Mouse (Mus musculus) retina, adult 2 months (tissue): Measurements from ENCODE around the gene Trp53bp2.

Experiments used
- DNase-seq: peaks from one replicate; pipeline ENCODE4 v3.0.0-alpha.2; 2012; ENCODE audit warnings: low read depth, low spot score

Trp53bp2 gene

DNA sequence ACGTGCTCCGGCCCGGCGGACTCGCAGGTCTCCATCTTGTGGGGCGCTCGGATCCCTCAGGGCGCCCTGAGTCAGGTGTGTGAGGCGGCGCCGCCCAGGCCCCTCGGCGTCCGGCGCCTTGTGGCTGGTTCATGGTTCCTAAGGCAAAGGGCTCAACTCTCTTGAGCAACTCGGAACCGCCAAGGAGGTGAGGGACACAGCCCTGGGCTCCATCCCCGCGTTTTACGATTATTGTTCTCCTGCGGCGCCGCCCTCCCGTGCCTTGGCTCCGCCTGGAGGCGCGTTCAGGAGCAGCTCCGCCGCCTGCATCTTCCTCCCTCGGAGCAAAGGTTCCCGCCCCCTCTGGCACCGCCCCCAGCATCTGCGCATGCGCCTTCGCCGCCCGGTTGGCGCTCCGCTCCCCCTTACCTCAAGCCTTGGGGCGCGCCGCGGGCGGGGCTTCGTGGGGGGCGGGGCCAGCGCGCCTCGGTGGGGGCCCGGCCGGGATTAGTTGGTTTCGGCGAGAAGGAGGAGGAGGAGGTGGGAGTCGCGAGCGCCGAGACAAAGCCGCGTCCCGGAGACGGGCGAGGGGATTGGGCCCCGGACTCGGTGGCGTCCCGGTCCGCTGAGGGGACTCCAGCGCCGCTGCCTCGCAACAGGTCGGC lies at the start of gene Trp53bp2:
TSS of gene Trp53bp2 (plus strand) at position 489 of the 644 bp plus-strand sequence.
- DNase-seq = peak; percentile 95

- DNase-seq = no peak
These were observed 46.3 kb upstream of the Trp53bp2 start for GRCm38 (mm10) chr1:182362703-182363102.

- no peak for DNase-seq
These were observed 45.1 kb upstream of the Trp53bp2 start for GRCm38 (mm10) chr1:182363683-182364404.

DNA sequence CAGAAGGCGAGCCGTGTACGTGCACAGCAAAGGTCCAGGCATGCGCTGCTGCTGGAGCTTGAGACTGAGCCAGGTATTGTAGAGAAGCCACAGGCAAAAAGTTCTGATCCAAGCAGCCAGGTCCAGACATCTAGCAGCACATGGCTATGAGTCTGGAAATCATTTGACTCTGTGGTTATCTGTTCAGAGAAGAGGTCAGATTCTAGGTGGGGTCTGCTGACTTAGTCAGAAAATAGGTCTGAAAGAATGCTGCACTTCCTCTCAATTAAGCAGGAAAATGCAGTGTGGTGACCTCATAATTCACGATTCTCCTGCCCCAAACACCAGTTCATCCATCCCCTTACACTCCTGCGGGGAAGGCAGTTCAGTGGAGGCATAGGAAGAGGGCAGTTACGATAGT lies 40.7 kb upstream of the Trp53bp2 start:
- DNase-seq = no peak

GRCm38 (mm10) chr1:182368782-182369181 lies 40.2 kb upstream of the Trp53bp2 start:
- DNase-seq = no peak

GRCm38 (mm10) chr1:182369435-182369834 lies 39.5 kb upstream of the Trp53bp2 start:
- no peak for DNase-seq

- no peak for DNase-seq
These were observed 37.1 kb upstream of the Trp53bp2 start for GRCm38 (mm10) chr1:182371891-182372290.

- DNase-seq = peak; percentile 37
These were observed 32.8 kb upstream of the Trp53bp2 start for GRCm38 (mm10) chr1:182376221-182376620.

DNA sequence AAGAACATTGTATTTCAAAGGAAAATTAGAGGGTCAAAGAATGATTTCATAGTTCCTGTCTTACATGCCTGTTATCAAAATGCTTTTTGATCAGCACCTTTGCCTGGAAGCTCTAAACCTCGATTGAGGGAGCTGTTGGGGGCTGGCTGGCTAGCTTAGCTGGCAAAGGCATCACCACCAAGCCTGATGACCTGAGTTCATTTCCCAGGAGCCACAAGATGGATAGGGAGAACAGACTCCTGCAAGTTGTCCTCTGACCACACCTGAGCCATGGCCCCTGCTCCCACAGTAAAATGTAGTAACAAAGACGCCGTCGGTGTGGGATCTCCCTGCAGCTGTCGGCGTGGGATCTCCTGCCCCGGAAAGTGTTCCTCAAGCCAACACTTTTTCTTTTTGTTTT lies 32.1 kb upstream of the Trp53bp2 start:
- no peak for DNase-seq

DNA sequence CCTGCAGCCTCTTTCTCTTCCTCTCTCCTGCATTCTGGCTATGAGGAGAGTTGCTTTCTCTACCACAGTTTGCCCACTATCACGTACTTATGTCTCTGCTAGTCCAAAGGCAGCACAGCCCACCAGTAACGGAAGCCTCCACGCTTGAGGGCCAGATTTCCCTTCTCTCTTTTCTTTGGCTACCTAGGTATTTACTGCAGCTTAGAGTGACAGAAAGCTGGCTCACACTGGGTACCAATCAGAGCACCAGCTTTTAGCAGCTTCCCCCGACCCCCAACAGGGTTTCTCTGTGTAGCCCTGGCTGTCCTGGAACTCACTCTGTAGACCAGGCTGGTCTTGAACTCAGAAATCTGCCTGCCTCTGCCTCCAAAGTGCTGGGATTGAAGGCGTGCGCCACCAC lies 31.5 kb upstream of the Trp53bp2 start:
- no peak for DNase-seq

GRCm38 (mm10) chr1:182378205-182378835 lies 30.7 kb upstream of the Trp53bp2 start:
- DNase-seq = no peak

- DNase-seq = no peak
These were observed 30.1 kb upstream of the Trp53bp2 start for GRCm38 (mm10) chr1:182378876-182379275.

DNA sequence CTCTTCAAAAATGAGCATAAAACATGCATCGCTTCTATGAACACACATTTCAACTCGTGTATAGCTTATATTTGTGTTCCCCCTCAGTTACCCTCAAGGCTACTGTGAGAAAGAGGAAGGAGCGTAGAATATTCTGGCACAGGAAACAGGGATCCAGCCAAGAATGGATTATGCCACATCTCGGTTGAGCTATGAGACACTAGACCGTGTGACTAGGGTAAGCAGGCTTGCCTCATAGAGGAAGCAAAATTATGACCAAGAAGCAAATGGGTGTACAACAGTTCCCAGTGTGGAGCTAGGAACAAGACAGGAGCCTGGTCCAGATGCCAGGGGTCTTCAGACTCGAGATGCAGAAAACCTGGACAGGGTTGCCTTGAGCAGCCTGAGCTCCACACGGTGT lies 28.3 kb upstream of the Trp53bp2 start:
- DNase-seq = no peak

DNA sequence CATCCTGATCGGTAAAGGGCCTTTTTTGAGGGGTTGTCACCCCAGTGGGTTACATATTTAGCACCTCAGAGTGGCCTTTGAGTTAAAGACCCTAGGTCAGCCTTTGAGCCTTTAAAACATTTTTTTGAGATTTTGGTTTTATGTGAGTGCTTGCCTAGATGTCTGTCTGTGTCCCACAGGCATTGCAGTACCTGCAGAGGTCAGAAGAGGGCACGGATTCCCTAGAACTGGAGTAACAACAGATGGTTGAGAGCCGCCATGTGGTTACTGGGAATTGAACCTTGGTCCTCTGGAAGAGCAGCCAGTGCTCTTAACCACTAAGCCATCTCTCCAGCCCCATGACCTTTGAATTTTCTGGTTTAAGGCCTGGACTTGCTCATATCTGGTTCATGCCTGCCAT lies 27.6 kb upstream of the Trp53bp2 start:
- DNase-seq = no peak

GRCm38 (mm10) chr1:182383096-182383495 lies 25.9 kb upstream of the Trp53bp2 start:
- DNase-seq = no peak

DNA sequence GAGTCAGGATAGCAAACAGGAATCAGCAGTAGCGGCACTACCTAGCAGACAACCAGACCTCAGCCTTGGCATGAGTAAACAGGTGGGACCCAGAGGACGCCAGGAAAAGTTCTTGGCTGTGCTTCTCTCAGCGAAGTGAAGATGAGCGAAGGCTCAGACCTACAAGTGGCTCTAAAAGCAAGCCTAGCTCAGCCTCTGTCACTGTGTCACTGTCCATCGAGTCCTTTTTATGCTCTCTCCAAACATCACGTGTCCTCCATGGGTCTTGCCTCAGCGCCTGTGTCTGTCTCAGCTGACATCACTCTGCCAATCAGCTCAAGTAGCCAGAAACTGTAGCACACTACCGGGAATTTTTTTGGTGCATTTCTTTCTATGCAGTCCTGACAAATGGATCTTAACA lies 22.5 kb upstream of the Trp53bp2 start:
- no peak for DNase-seq

DNA sequence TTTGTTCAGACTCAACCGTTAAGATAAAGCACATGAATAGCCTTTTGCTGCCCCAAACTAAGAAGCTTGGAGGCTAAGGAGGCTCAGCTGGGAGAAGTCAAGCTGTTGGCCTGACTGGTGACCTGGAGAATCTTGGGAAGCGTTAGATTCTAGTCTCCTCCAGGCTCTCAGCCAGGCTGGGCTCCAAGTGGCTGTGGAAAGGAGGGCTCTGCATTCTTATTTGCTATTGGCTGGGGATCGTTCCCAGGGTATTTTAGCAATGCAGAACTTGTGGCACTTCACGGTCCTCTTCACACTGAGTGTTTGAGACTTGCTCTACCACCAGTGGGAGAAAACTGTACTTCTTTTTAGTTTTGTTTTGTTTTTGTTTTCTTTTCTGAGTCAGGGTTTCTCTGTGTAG lies 20.2 kb upstream of the Trp53bp2 start:
- DNase-seq = no peak

DNA sequence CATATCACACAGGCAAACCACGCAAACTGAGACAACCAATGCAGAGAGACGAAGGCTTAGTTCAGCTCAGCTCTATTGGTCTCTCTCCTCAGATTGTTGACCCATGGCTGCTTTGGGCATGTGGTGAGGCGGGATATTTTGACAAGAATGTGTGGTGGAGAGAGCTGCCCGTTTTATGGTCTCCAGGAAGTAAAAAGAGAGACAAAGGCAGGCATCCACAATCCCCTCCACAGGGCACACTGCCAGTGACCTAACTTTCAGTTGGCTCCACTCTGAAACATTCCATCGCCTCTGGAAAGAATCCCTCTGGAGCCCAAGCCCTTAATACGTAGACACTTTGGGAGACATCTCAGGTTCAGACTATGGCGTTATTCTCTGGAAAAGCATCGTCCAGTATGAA lies 10.8 kb upstream of the Trp53bp2 start:
- DNase-seq = no peak

- no peak for DNase-seq
These were observed 10.2 kb upstream of the Trp53bp2 start for GRCm38 (mm10) chr1:182398780-182399179.

DNA sequence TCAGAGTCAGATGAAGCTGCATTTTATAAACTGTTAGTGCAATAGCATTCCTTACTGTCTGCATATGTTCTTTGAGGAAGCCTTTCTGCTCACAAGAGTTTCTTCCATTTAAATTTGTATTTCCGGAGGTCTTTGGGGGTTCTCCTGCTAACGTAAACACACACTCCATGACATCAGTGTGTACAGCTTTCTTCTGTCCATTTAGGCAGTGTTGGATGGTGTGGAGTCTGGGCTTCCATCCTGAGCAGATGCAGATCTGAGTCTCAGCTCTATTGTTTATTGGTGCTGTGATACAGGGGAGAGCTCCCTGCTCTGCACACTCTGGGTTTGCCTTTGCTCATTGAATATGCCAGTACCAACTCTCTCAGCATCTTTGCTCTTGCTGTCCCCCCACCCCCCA lies 9.8 kb upstream of the Trp53bp2 start:
- no peak for DNase-seq

DNA sequence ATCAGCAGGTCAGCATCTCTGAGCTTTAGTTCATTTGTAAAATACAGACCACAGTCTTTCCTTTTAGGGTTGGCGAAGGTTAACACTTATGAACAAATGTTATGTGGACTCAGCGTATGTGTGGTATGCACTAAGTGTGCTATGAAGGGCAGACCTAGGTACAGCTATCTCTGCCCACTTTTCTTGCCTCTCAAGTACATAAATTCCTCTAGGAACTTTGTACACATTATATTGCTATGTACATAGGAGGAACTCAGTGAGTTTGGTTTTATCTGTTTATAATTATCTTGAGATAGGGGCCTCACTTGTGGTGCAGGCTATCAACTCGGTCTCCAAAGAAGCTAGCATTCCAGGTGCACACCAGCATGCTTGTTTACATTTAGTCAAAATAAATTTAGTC lies 9.1 kb upstream of the Trp53bp2 start:
- DNase-seq = no peak

- DNase-seq = no peak
These were observed 5.9 kb upstream of the Trp53bp2 start for GRCm38 (mm10) chr1:182403076-182403475.

DNA sequence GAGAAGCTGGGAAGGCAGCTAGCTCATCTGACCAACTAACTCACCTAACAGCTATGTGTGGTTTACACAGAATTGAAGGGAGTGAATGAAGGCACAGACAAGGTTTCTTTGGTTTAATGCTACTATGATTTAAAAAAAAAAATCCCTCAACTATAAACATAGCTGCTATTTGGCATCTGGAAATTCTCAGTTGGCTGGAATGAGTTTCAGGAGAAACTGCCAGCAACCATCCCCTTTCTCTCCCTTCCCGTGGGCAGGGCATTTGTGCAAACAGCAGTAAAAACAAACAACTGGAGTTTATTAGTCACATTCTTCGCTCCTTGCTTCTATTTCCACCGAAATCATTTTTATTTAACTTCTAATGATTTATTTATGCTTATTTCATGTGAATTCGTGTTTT lies 2.4 kb upstream of the Trp53bp2 start:
- no peak for DNase-seq
